Mouse (Mus musculus): ENCODE results near the gene Irak3. TPM values are rescaled to one million over a fixed set of nuclear protein-coding genes. Genes with fewer than 3 reads are reported as not detected.

Irak3 gene
- polyA plus RNA-seq, 1 experiment from 2014 or later, result 1.6 TPM

DNA sequence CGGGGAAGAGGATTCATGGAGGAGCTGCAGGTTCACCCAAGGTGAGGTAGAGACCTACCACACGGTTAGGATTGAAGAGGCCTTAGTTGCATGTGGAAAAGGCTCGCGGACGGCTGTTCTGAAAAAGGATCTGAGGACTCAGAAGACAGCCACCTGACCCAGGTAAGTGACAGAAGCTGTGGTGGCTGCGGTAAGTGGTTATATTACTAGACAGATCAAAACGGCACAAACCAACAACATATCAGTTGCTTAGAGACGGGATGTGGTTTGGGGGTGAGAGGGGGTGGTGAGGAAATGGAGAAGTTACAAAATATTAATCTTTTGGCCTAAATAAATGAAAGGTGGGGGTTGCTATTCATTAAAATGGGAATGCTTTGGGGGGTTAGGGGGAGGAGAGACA lies 8.7 kb downstream of the Irak3 start:
- no peak for ATAC-seq
- Histone ChIP-seq H3K27ac (ENCODE audit: low read length) (no peak overlapping the region), H3K9ac (replicated peaks; ENCODE audit: low read depth) (no peak overlapping the region), H3K4me2 (replicated peaks; ENCODE audit: low read depth, low read length) (no peak overlapping the region), H3K9me3 (ENCODE audit: low read length) (no peaks in the 10 kb centered on the region), H3K4me1 (ENCODE audit: insufficient read depth, low read depth, low read length) (no peaks in the 10 kb centered on the region), H3K27me3 (replicated peaks; ENCODE audit: insufficient read depth, low read length) (no peaks in the 10 kb centered on the region), H3K36me3 (ENCODE audit: insufficient read depth, low read length) (no peaks in the 10 kb centered on the region), H3K4me3 (ENCODE audit: low read depth, low read length) (no peak overlapping the region)
- 88% methylated on average over 8 of the region's 8 CpGs for WGBS
- DNase-seq (ENCODE audit: low spot score), result no peak
- no peak for TF ChIP-seq CTCF (IDR thresholded peaks at IDR 0.05)
- TF ChIP-seq EP300 (IDR thresholded peaks at IDR 0.05), result no peak

DNA sequence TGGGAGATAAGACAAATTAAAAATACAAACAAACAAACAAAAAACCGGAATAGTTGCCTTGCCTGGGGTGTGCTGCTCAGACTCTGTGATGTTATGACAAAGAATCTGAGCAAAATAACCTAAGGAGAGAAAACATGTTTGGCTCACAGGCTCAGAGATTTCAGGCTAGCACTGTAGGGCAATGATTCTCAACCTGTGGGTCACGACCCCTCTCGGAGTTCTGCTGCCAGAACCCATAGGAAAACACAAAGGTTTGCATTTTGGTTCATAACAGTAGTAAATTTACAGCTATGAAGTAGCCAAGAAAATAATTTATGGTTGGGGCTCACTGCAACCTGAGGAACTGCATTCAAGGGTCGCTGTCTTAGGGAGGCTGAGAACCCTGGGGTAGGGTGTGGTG lies 9.7 kb downstream of the Irak3 start:
- no peak for ATAC-seq
- TF ChIP-seq CTCF (IDR thresholded peaks at IDR 0.05) (no peak), EP300 (IDR thresholded peaks at IDR 0.05) (no peak)
- Histone ChIP-seq H3K27ac (ENCODE audit: low read length) (no peak overlapping the region), H3K9ac (replicated peaks; ENCODE audit: low read depth) (no peak overlapping the region), H3K4me2 (replicated peaks; ENCODE audit: low read depth, low read length) (no peak overlapping the region), H3K9me3 (ENCODE audit: low read length) (no peaks in the 10 kb centered on the region), H3K4me3 (ENCODE audit: low read depth, low read length) (no peak overlapping the region), H3K4me1 (ENCODE audit: insufficient read depth, low read depth, low read length) (no peaks in the 10 kb centered on the region), H3K36me3 (ENCODE audit: insufficient read depth, low read length) (no peaks in the 10 kb centered on the region), H3K27me3 (replicated peaks; ENCODE audit: insufficient read depth, low read length) (no peaks in the 10 kb centered on the region)
- no peak for DNase-seq (ENCODE audit: low spot score)
- WGBS, result 69% methylated on average over 4 of the region's 4 CpGs

DNA sequence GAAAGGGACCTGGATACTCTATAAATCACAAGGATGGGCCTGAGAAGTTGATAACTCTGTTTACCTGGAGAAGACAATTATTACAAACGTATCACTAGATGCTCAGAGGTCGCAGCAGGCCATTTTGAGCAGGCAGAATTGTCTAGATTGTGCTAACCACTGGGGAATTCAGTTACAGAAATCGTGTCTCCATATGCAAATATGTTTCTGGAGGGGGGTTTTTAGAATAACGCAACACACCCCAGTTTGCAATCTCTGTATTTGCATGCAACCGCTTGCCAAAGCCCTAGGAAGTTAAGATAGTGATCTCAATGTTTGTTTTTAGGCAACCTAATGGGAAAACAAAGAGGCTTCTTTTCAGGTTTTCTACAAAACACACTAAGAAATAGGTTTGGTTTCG lies 10.8 kb downstream of the Irak3 start:
- Histone ChIP-seq H3K9me3 (ENCODE audit: low read length) (no peaks in the 10 kb centered on the region), H3K36me3 (ENCODE audit: insufficient read depth, low read length) (no peaks in the 10 kb centered on the region), H3K27me3 (replicated peaks; ENCODE audit: insufficient read depth, low read length) (no peaks in the 10 kb centered on the region), H3K4me2 (replicated peaks; ENCODE audit: low read depth, low read length) (no peak overlapping the region), H3K4me3 (ENCODE audit: low read depth, low read length) (no peak overlapping the region), H3K4me1 (ENCODE audit: insufficient read depth, low read depth, low read length) (no peaks in the 10 kb centered on the region), H3K9ac (replicated peaks; ENCODE audit: low read depth) (no peak overlapping the region), H3K27ac (ENCODE audit: low read length) (no peak overlapping the region)
- DNase-seq (ENCODE audit: low spot score) (no peak), ATAC-seq (no peak)
- 84% methylated on average over 6 of the region's 6 CpGs for WGBS
- TF ChIP-seq CTCF (IDR thresholded peaks at IDR 0.05) (no peak), EP300 (IDR thresholded peaks at IDR 0.05) (no peak)

- no peaks in the 10 kb centered on the region for H3K36me3 ChIP-seq (ENCODE audit: insufficient read depth, low read length)
- H3K4me1 ChIP-seq (ENCODE audit: insufficient read depth, low read depth, low read length), result no peaks in the 10 kb centered on the region
- H3K9me3 ChIP-seq (ENCODE audit: low read length), result no peaks in the 10 kb centered on the region
- H3K27ac ChIP-seq (ENCODE audit: low read length), result no peak overlapping the region
- H3K4me3 ChIP-seq (ENCODE audit: low read depth, low read length), result no peak overlapping the region
- WGBS, result 29% methylated on average over 6 of the region's 6 CpGs
- TF ChIP-seq EP300 (IDR thresholded peaks at IDR 0.05) (no peak), CTCF (IDR thresholded peaks at IDR 0.05) (no peak)
- no peak for ATAC-seq
- no peak for DNase-seq (ENCODE audit: low spot score)
- H3K9ac ChIP-seq (replicated peaks; ENCODE audit: low read depth), result no peak overlapping the region
- H3K27me3 ChIP-seq (replicated peaks; ENCODE audit: insufficient read depth, low read length), result no peaks in the 10 kb centered on the region
- no peak overlapping the region for H3K4me2 ChIP-seq (replicated peaks; ENCODE audit: low read depth, low read length)
Observed at GRCm38 (mm10) chr10:120189782-120190181, 12.1 kb downstream of the Irak3 start.

DNA sequence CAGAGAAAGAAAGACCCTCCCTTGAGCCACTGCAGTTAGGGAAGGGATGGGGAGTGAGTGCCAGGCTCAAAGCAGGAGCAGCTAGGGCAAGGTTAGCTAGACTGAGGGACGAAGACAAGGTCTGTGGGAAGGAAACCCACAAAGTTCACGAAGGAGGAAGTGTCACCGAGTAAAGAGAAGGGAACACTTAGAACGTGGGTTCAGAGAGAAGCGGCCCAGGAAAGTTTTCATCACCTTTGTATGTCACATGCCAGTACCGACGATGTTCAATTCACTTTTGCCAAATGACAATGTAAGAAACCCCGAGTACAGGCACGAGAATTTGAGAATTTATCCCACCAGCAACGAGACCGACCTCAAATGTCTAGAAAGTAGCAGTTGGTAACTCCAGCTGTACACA lies 12.7 kb downstream of the Irak3 start:
- Histone ChIP-seq H3K27ac (ENCODE audit: low read length) (no peak overlapping the region), H3K36me3 (ENCODE audit: insufficient read depth, low read length) (no peaks in the 10 kb centered on the region), H3K27me3 (replicated peaks; ENCODE audit: insufficient read depth, low read length) (no peaks in the 10 kb centered on the region), H3K4me2 (replicated peaks; ENCODE audit: low read depth, low read length) (no peak overlapping the region), H3K4me1 (ENCODE audit: insufficient read depth, low read depth, low read length) (no peaks in the 10 kb centered on the region), H3K9me3 (ENCODE audit: low read length) (no peaks in the 10 kb centered on the region), H3K9ac (replicated peaks; ENCODE audit: low read depth) (no peak overlapping the region), H3K4me3 (ENCODE audit: low read depth, low read length) (no peak overlapping the region)
- WGBS, result 63% methylated on average over 11 of the region's 11 CpGs
- DNase-seq (ENCODE audit: low spot score) (no peak), ATAC-seq (no peak)
- no peak for TF ChIP-seq CTCF (IDR thresholded peaks at IDR 0.05)

- H3K4me3 ChIP-seq (ENCODE audit: low read depth, low read length), result no peak overlapping the region
- WGBS, result 37% methylated on average over 2 of the region's 2 CpGs
- ATAC-seq (no peak), DNase-seq (ENCODE audit: low spot score) (no peak)
- H3K9me3 ChIP-seq (ENCODE audit: low read length), result no peaks in the 10 kb centered on the region
- H3K27me3 ChIP-seq (replicated peaks; ENCODE audit: insufficient read depth, low read length), result no peaks in the 10 kb centered on the region
- H3K4me2 ChIP-seq (replicated peaks; ENCODE audit: low read depth, low read length), result no peak overlapping the region
- no peak for TF ChIP-seq EP300 (IDR thresholded peaks at IDR 0.05)
- no peak for TF ChIP-seq CTCF (IDR thresholded peaks at IDR 0.05)
- no peak overlapping the region for H3K27ac ChIP-seq (ENCODE audit: low read length)
- no peaks in the 10 kb centered on the region for H3K4me1 ChIP-seq (ENCODE audit: insufficient read depth, low read depth, low read length)
- no peak overlapping the region for H3K9ac ChIP-seq (replicated peaks; ENCODE audit: low read depth)
- no peaks in the 10 kb centered on the region for H3K36me3 ChIP-seq (ENCODE audit: insufficient read depth, low read length)
Observed at GRCm38 (mm10) chr10:120188513-120188912, 13.4 kb downstream of the Irak3 start.

DNA sequence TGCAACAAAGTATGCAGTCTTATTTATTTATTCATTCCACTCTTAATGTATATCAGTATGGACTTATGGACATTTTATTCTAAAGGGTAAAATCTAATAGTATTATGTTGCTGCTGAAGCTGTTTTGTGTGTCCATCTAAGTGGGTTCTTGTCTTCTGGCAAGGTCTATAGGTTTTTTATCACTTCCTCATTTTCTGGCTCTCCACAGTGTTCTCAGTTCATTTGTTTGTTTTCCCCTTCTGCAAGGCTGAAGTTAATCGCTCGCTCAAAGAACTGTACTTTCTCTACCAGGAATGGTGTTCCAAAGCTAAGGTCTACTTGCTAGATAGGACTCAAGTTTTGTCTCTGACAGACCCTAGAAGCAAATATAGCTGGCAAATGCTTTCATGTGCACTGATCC lies 18.6 kb downstream of the Irak3 start:
- H3K4me2 ChIP-seq (replicated peaks; ENCODE audit: low read depth, low read length), result no peak overlapping the region
- DNase-seq (ENCODE audit: low spot score) (no peak), ATAC-seq (no peak)
- no peaks in the 10 kb centered on the region for H3K9me3 ChIP-seq (ENCODE audit: low read length)
- H3K4me3 ChIP-seq (ENCODE audit: low read depth, low read length), result no peak overlapping the region
- TF ChIP-seq CTCF (IDR thresholded peaks at IDR 0.05) (no peak), EP300 (IDR thresholded peaks at IDR 0.05) (no peak)
- no peaks in the 10 kb centered on the region for H3K4me1 ChIP-seq (ENCODE audit: insufficient read depth, low read depth, low read length)
- no peak overlapping the region for H3K9ac ChIP-seq (replicated peaks; ENCODE audit: low read depth)
- no peak overlapping the region for H3K27ac ChIP-seq (ENCODE audit: low read length)
- WGBS, result 48% methylated on average over 2 of the region's 2 CpGs
- no peaks in the 10 kb centered on the region for H3K36me3 ChIP-seq (ENCODE audit: insufficient read depth, low read length)
- H3K27me3 ChIP-seq (replicated peaks; ENCODE audit: insufficient read depth, low read length), result no peaks in the 10 kb centered on the region
